Mouse (Mus musculus): Measurements from ENCODE around the gene Defb19. TPM values are rescaled to one million over a fixed set of nuclear protein-coding genes. Genes with fewer than 3 reads are reported as not detected.

Defb19 gene
- total and polyA plus RNA-seq, 2 experiments from 2014 or later, result not detected

DNA sequence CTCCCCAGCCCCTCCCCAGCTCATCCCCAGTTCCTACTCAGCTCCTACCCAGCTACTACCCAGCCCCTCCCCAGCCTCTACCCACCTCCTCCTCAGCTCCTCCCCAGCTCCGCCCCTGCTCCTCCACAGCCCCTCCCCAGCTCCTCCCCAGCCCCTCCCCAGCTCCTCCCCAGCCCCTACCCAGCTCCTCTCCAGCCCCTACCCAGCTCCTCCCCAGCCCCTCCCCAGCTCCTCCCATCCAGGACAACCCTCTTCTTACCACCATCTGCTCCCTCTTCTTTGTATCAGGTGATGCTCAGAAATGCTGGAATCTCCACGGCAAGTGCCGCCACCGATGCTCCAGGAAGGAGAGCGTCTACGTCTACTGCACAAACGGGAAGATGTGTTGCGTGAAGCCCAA, 32.1 kb upstream of the Defb19 start:
- Histone ChIP-seq H3K27ac (no peak overlapping the region), H3K9ac (replicated peaks; ENCODE audit: low read length) (no peak overlapping the region), H3K36me3 (ENCODE audit: insufficient read depth, low read length) (no peaks in the 10 kb centered on the region), H3K4me3 (ENCODE audit: low read length) (no peak overlapping the region), H3K9me3 (ENCODE audit: low read length) (no peaks in the 10 kb centered on the region), H3K4me1 (ENCODE audit: insufficient read depth, low read length) (no peaks in the 10 kb centered on the region), H3K4me2 (ENCODE audit: low read depth, low read length) (no peak overlapping the region), H3K27me3 (ENCODE audit: insufficient read depth, low read length) (no peaks in the 10 kb centered on the region)
- WGBS, result 48% methylated on average over 7 of the region's 8 CpGs
- no peak for TF ChIP-seq CTCF (IDR thresholded peaks at IDR 0.05; ENCODE audit: low read depth)
- no peak for DNase-seq (ENCODE audit: low spot score)
- no peak for ATAC-seq

DNA sequence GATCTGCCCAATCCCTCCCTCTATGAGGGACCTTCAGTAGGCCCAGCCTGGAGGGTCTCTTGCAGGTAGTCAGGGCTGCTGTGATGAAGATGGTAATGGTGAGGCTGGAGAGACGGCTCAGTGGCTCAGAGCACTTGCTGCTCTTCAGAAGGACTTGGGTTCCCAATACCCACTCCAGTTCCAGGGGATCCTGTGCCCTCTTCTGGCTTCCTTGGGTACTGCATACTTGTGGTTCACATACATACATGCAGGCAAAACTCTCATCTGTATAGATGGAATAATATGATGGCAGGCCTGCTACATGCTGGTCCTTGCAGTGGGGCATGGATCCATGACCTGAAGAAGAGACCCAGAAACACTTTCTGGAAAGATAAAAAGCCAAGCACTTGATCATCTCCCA, 28.6 kb upstream of the Defb19 start:
- H3K9ac ChIP-seq (replicated peaks; ENCODE audit: low read length), result no peak overlapping the region
- no peaks in the 10 kb centered on the region for H3K4me1 ChIP-seq (ENCODE audit: insufficient read depth, low read length)
- H3K9me3 ChIP-seq (ENCODE audit: low read length), result no peaks in the 10 kb centered on the region
- no peak overlapping the region for H3K4me2 ChIP-seq (ENCODE audit: low read depth, low read length)
- no peak overlapping the region for H3K27ac ChIP-seq
- no peak overlapping the region for H3K4me3 ChIP-seq (ENCODE audit: low read length)
- TF ChIP-seq CTCF (IDR thresholded peaks at IDR 0.05; ENCODE audit: low read depth), result peak; percentile 19; the same call in 1 of the 2 replicates
- ATAC-seq, result no peak
- no peak for DNase-seq (ENCODE audit: low spot score)
- no peaks in the 10 kb centered on the region for H3K27me3 ChIP-seq (ENCODE audit: insufficient read depth, low read length)
- 92% methylated on average over 1 of the region's 1 CpGs for WGBS
- no peaks in the 10 kb centered on the region for H3K36me3 ChIP-seq (ENCODE audit: insufficient read depth, low read length)

DNA sequence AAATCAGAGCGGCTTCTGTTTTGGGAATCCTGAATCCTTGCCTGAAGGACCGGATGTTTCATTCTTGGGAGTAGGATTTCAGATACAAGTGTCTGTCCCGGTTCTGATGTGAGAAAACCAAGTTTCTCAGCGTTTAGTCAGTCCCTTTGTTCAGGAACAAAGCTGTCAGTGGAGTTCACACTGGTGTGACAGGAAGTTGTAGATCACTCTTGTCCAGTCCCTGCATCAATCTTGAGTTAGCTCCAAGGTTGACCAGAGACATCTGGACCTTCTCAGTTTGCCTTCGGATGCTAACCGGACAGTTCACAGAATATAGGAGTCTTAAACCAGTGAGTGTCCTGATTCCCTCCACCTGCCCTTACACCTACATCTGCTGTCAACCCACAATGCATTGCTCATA, 27.6 kb upstream of the Defb19 start:
- no peak overlapping the region for H3K27ac ChIP-seq
- no peaks in the 10 kb centered on the region for H3K27me3 ChIP-seq (ENCODE audit: insufficient read depth, low read length)
- no peaks in the 10 kb centered on the region for H3K9me3 ChIP-seq (ENCODE audit: low read length)
- no peak for TF ChIP-seq CTCF (IDR thresholded peaks at IDR 0.05; ENCODE audit: low read depth)
- no peaks in the 10 kb centered on the region for H3K36me3 ChIP-seq (ENCODE audit: insufficient read depth, low read length)
- H3K4me1 ChIP-seq (ENCODE audit: insufficient read depth, low read length), result no peaks in the 10 kb centered on the region
- no peak overlapping the region for H3K9ac ChIP-seq (replicated peaks; ENCODE audit: low read length)
- no peak overlapping the region for H3K4me2 ChIP-seq (ENCODE audit: low read depth, low read length)
- no peak overlapping the region for H3K4me3 ChIP-seq (ENCODE audit: low read length)
- no peak for DNase-seq (ENCODE audit: low spot score)
- 77% methylated on average over 6 of the region's 6 CpGs for WGBS
- ATAC-seq, result no peak

DNA sequence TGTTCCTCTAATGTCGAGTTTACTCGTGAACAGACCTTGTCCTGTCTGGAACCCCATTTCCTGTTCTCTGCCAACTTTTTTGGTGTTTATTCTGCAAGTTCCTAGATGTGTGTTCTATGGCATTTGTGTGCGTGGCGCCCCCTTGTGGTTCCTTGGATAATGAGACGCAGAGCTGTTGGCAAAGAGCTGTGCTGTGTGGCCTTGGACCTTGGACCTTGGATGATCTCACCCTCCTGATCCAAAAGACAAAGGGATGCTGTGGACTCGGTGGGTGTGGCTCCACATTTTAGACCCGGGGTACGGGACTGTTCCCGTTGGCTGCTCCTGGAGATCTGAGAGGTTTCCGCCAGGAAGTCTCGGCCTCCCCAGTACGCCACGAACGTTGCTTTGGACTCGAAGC, 23.9 kb upstream of the Defb19 start, which contains the start of gene Defb36:
TSS of gene Defb36 (plus strand) at position 271 of the 400 bp plus-strand sequence.
- no peak within 1 kb of the TSS for H3K4me3 ChIP-seq (ENCODE audit: low read length)
- DNase-seq (ENCODE audit: low spot score) (peak; percentile 22), ATAC-seq (no peak)
- no peaks in the 10 kb centered on the region for H3K27me3 ChIP-seq (ENCODE audit: insufficient read depth, low read length)
- 78% methylated on average over 15 of the region's 15 CpGs for whole genome bisulfite sequencing
- H3K4me2 ChIP-seq (ENCODE audit: low read depth, low read length), result no peak within 1 kb of the TSS
- H3K4me1 ChIP-seq (ENCODE audit: insufficient read depth, low read length), result no peaks in the 10 kb centered on the region
- H3K27ac ChIP-seq, result no peak within 1 kb of the TSS
- H3K9ac ChIP-seq (replicated peaks; ENCODE audit: low read length), result no peak within 1 kb of the TSS
- peak; percentile 44 for TF ChIP-seq CTCF (IDR thresholded peaks at IDR 0.05; ENCODE audit: low read depth)
- H3K36me3 ChIP-seq (ENCODE audit: insufficient read depth, low read length), result no peaks in the 10 kb centered on the region
- H3K9me3 ChIP-seq (ENCODE audit: low read length), result no peaks in the 10 kb centered on the region

DNA sequence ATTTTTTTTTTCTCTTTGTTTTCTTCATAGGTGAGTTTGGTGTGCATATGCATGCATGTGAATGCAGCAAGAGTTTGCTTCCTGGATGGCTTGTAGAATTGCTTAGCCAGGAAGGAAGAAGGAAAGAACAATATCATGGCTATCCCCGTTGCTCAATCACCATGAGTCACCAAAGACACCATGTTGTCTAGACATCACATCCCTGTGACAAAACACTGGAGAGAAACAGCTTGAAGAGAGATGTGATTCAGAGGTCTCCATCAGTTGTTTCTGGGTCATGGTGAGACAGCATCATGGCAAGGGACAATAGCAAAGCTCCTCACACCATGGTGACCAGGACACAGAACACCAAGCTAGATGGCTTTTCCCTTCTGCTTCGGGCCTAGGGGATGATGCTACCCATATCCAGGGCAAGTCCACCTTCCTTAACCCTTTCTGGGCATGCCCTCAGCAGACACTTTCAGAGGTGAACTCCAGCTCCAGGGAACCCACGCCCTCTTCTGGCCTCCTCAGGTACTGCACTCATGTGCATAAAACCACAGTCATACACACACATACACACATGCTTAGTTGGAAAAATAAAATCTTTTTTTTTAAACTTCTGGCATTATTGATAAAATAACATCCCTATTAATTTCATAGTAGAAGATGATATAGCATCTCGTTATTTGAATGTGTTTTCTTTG, 21.3 kb upstream of the Defb19 start:
- H3K4me2 ChIP-seq (ENCODE audit: low read depth, low read length), result no peak overlapping the region
- WGBS, result 80% methylated on average over 4 of the region's 4 CpGs
- H3K27me3 ChIP-seq (ENCODE audit: insufficient read depth, low read length), result no peaks in the 10 kb centered on the region
- no peak overlapping the region for H3K9ac ChIP-seq (replicated peaks; ENCODE audit: low read length)
- no peaks in the 10 kb centered on the region for H3K36me3 ChIP-seq (ENCODE audit: insufficient read depth, low read length)
- TF ChIP-seq CTCF (IDR thresholded peaks at IDR 0.05; ENCODE audit: low read depth), result peak; percentile 45
- H3K27ac ChIP-seq, result no peak overlapping the region
- H3K9me3 ChIP-seq (ENCODE audit: low read length), result no peaks in the 10 kb centered on the region
- H3K4me3 ChIP-seq (ENCODE audit: low read length), result no peak overlapping the region
- ATAC-seq, result no peak
- no peaks in the 10 kb centered on the region for H3K4me1 ChIP-seq (ENCODE audit: insufficient read depth, low read length)
- no peak for DNase-seq (ENCODE audit: low spot score)

DNA sequence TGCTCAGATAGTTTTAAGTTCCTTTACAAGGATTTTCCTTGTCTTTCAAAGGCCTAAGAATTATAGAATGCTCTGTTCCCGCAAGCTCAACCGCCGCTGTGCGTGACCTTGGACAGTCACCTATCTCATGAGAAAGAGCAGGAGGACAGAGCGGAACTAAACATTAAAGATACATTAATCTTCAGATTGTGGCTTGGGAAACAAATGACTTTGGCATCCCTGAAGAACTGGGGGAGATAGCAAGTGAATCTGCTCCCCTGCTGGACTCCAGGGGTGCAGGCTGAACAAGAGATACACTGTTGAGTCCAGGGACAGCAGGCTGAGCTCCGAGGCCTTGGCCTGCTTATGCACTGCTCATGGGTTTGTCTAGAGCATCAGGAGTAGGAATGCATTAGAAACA, 20.0 kb upstream of the Defb19 start:
- ATAC-seq (no peak), DNase-seq (ENCODE audit: low spot score) (no peak)
- 84% methylated on average over 6 of the region's 6 CpGs for WGBS
- Histone ChIP-seq H3K9me3 (ENCODE audit: low read length) (no peaks in the 10 kb centered on the region), H3K4me3 (ENCODE audit: low read length) (no peak overlapping the region), H3K27ac (no peak overlapping the region), H3K4me1 (ENCODE audit: insufficient read depth, low read length) (no peaks in the 10 kb centered on the region), H3K9ac (replicated peaks; ENCODE audit: low read length) (no peak overlapping the region), H3K36me3 (ENCODE audit: insufficient read depth, low read length) (no peaks in the 10 kb centered on the region), H3K27me3 (ENCODE audit: insufficient read depth, low read length) (no peaks in the 10 kb centered on the region), H3K4me2 (ENCODE audit: low read depth, low read length) (no peak overlapping the region)
- no peak for TF ChIP-seq CTCF (IDR thresholded peaks at IDR 0.05; ENCODE audit: low read depth)

DNA sequence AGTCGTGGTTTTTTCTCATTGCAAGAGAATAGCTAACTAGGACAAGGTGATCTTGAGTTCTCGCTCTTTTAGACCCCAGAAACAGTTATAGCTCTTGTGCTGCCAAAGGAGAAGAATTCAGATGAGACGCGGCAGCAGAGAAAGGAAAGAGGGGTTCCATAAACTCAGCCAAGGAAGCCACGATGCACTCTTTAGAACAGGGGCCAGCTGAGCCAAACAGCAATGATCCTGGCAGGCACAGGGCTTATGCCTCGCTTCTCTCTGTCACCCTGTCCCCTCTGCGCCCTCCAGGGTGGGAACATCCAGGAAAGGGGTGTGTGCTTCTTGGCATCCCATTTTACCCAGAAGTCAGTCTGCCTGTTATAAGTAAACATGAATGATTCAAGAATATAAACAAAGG, 19.2 kb upstream of the Defb19 start, which contains the start of gene Defb45:
TSS of gene Defb45 (minus strand) at position 101 of the 400 bp plus-strand sequence.
- Histone ChIP-seq H3K4me1 (ENCODE audit: insufficient read depth, low read length) (no peaks in the 10 kb centered on the region), H3K4me3 (ENCODE audit: low read length) (no peak within 1 kb of the TSS), H3K4me2 (ENCODE audit: low read depth, low read length) (no peak within 1 kb of the TSS), H3K9ac (replicated peaks; ENCODE audit: low read length) (no peak within 1 kb of the TSS), H3K36me3 (ENCODE audit: insufficient read depth, low read length) (no peaks in the 10 kb centered on the region), H3K9me3 (ENCODE audit: low read length) (no peaks in the 10 kb centered on the region), H3K27ac (no peak within 1 kb of the TSS), H3K27me3 (ENCODE audit: insufficient read depth, low read length) (no peaks in the 10 kb centered on the region)
- DNase-seq (ENCODE audit: low spot score), result no peak
- TF ChIP-seq CTCF (IDR thresholded peaks at IDR 0.05; ENCODE audit: low read depth), result no peak
- 58% methylated on average over 7 of the region's 7 CpGs for WGBS
- no peak for ATAC-seq

All from hindbrain, postnatal 0 days (tissue).